Mouse (Mus musculus) intestine, embryonic 16.5 days (tissue): ENCODE data around the gene Slc35b2. TPM values are rescaled to one million over a fixed set of nuclear protein-coding genes. Genes with fewer than 3 reads are reported as not detected.

Experiments used
- ATAC-seq: fragments of 200-750 bp; cut with Nextera tagmentation; 2 replicates; pipeline ENCODE4 v1.8.0; 2017; ENCODE audit warnings: moderate TSS enrichment, moderate library complexity
- H3K27ac ChIP-seq: fragments of 300-500 bp; sonication (generic); 2 replicates; pipeline ENCODE4 v1.5.1; 2014; ENCODE audit warnings: mild to moderate bottlenecking, low read length
- H3K27me3 ChIP-seq: fragments of 300-500 bp; sonication (generic); replicated peaks from 2 replicates; pipeline ENCODE4 v1.6.1; 2014; ENCODE audit warnings: low read length, control low read depth, mixed read lengths; ENCODE audit not compliant: control insufficient read depth, insufficient read depth
- H3K36me3 ChIP-seq: fragments of 300-500 bp; sonication (generic); 2 replicates; pipeline ENCODE4 v1.6.1; 2014; ENCODE audit warnings: low read length, control low read depth; ENCODE audit not compliant: control insufficient read depth, insufficient read depth
- H3K4me1 ChIP-seq: fragments of 300-500 bp; sonication (generic); 2 replicates; pipeline ENCODE4 v1.6.1; 2014; ENCODE audit warnings: low read length, control low read depth, mixed read lengths; ENCODE audit not compliant: control insufficient read depth, insufficient read depth
- H3K4me2 ChIP-seq: fragments of 300-500 bp; sonication (generic); 2 replicates; pipeline ENCODE4 v1.6.1; 2014; ENCODE audit warnings: low read depth, low read length, control low read depth
- H3K4me3 ChIP-seq: fragments of 300-500 bp; sonication (generic); 2 replicates; pipeline ENCODE4 v1.5.1; 2014; ENCODE audit warnings: mild to moderate bottlenecking, low read length
- H3K9ac ChIP-seq: fragments of 300-500 bp; sonication (generic); 2 replicates; pipeline ENCODE4 v1.6.1; 2014; ENCODE audit warnings: low read depth, low read length
- H3K9me3 ChIP-seq: fragments of 300-500 bp; sonication (generic); 2 replicates; pipeline ENCODE4 v1.6.1; 2016; ENCODE audit warnings: low read length, control low read depth; ENCODE audit not compliant: control insufficient read depth
- WGBS: fragments of 180-500 bp; shearing (Covaris S2); extraction: QIAGEN DNeasy Blood & Tissue Kit; methylation state at CpG from one replicate; pipeline ENCODE4 v1.1.7; 2014; 5-methylcytosine and 5-hydroxymethylcytosine counted together
- polyA plus RNA-seq: library from polyadenylated mRNA; unstranded; fragments of >200 nt; fragmentation: Nextera tagmentation; extraction: Ambion mirVana; gene quantifications from 2 replicates; pipeline ENCODE4 v1.2.1, GENCODE M21; 2015

Slc35b2 gene
- polyA plus RNA-seq, 1 experiment from 2014 or later, result 136 TPM

DNA sequence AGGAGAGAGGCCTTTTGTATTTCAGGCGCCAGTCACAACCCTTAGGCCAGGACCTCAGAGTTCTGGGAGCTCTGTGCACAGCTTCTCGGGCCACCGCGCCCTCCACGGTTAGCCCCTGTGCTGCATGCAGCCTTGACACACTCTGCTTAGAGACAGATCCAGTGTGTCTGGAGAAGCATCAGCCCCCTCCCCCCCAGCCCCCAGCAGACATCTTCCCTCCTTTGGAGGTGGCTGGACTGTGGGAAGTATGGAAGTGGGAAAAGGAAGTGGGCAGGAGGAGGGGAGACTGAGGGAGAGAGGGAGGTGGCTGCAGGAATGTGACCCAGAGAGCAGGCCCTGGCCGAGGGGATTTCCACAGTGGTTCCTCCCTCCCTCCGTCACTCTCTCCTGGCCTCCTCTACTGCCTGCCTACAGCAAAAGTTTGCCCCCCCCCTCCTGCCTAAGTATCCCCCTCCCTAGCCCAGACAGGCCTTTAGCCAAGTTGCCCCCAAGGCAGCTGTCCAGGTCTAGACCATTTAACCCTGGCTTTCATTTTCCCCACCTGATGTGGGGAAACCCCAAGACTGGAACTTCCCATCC, 6.3 kb upstream of the Slc35b2 start:
- Histone ChIP-seq H3K4me3 (no peak overlapping the region), H3K4me1 (peaks cover 11% of the 10 kb centered on the region; the same call in 1 of the 2 replicates), H3K27ac (no peak overlapping the region), H3K9me3 (no peaks in the 10 kb centered on the region), H3K27me3 (peaks cover 9% of the 10 kb centered on the region; the same call in 1 of the 2 replicates), H3K36me3 (no peaks in the 10 kb centered on the region), H3K4me2 (0 out of 2 replicates have a peak overlapping the region, but pooled peaks have one; percentile 94), H3K9ac (0 out of 2 replicates have a peak overlapping the region, but pooled peaks have one; percentile 11)
- WGBS, result 86% methylated on average over 5 of the region's 7 CpGs
- ATAC-seq, result no peak

DNA sequence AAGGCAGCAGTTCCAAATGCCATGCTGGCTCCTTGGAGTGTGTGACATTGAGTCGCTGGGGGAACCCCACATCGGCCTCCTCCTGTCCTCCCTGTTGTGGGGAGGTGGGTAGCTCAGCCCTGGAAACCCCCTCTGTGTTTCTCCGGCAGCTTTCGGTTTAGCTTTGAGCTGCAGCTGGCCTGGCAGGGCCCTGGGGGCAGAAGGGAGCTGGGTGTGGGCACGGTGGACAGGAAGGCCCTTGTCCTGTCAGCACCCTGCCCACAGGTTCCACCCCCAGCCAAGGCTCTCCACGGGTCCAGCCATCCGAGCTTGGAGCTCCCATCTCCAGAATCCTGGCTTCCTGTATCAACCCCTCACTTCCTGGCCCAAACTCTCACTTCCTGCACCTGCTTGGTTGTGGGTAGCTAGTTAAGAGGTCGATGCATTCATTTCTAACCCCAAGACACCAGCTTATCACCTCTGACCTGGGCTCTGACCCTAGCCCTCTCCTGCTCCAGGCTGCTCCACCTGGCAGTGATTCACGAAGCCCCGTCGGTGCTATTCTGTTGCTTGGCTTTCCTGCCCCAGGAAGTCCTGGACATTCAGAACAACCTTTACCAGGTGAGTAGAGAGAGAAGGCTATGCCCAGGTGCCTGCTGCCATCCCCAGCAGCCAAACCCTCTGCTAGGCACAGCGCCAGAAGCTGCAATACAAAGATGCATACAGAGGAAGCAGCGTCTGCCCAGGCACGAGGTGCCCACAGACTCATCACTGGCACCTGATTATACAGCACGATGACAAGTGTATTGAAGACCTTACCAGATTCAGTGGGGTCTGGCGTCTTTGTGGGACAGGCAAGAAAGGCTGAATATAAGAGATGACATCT, 5.4 kb upstream of the Slc35b2 start:
- no peak overlapping the region for H3K4me2 ChIP-seq

DNA sequence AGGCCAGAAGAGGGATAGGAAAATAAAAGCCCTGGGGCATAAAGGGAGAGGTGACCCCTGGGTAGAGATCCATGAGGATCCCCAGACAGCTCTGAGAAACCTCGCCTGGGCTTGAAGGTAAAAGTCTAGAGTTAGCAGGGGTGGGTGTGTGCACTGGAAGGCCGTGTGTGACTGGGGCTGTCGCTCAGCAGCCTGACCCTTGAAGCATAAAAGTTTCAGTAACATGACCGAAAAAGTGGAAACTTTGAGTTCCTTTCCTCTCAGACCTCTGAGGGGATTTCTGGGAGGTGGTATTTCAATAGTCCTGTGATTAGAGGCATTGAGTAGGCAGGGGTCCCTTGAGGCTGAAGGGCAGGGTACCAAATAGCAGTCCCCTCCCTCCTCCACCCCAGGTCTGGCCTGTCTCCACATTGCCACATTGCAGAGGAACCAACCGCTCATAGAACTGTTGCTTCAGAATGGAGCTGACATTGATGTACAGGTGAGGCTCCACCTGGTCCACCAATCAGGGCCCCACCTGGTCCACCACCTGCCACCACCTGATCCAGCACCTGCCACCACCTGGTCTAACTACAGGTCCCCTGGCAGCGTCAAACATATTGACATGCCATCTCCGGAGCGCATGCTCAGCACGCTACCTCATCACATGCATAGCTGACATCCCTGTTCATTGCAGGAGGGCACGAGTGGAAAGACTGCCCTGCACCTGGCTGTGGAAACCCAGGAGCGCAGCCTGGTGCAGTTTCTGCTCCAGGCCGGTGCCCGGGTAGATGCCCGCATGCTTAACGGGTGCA, 3.7 kb upstream of the Slc35b2 start:
- ATAC-seq, result no peak
- Histone ChIP-seq H3K27ac (no peak overlapping the region), H3K4me2 (no peak overlapping the region), H3K4me1 (peaks cover 17% of the 10 kb centered on the region), H3K27me3 (peaks cover 9% of the 10 kb centered on the region; the same call in 1 of the 2 replicates), H3K9me3 (no peaks in the 10 kb centered on the region), H3K36me3 (no peaks in the 10 kb centered on the region), H3K4me3 (no peak overlapping the region), H3K9ac (no peak overlapping the region)
- WGBS, result 87% methylated on average over 15 of the region's 15 CpGs

More for the DNA sequence above, 5.4 kb upstream of the Slc35b2 start:
- WGBS, result 70% methylated on average over 16 of the region's 16 CpGs
- H3K27ac ChIP-seq, result no peak overlapping the region
- peaks cover 11% of the 10 kb centered on the region; the same call in 1 of the 2 replicates for H3K4me1 ChIP-seq
- ATAC-seq, result no peak
- no peaks in the 10 kb centered on the region for H3K36me3 ChIP-seq
- H3K4me3 ChIP-seq, result no peak overlapping the region
- H3K9ac ChIP-seq, result 0 out of 2 replicates have a peak overlapping the region, but pooled peaks have one; percentile 10
- H3K9me3 ChIP-seq, result no peaks in the 10 kb centered on the region
- peaks cover 9% of the 10 kb centered on the region; the same call in 1 of the 2 replicates for H3K27me3 ChIP-seq

DNA sequence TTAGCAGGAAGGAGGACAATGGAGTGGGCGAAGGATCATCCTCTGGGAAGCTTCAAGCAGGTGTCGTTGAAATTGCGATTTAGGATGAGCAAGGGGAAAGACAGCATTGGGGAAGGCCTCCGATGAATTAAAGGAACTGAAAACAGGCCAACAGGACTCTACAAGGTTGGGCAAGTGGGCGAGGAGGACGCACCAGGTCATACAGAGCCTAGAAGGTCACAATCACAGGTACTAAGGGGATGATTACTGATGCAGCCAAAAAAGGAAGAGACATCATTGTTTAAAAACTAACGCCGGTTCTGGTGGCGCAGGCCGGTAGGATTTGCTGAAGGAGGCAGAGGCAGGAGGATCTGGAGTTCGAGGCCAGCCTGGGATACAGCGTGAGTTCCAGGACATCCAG, 458 bp upstream of the Slc35b2 start:
- H3K27me3 ChIP-seq, result no peaks in the 10 kb centered on the region
- no peak overlapping the region for H3K4me3 ChIP-seq
- 73% methylated on average over 12 of the region's 12 CpGs for WGBS
- H3K4me2 ChIP-seq, result peak overlapping the region; percentile 89; the same call in 1 of the 2 replicates
- no peaks in the 10 kb centered on the region for H3K9me3 ChIP-seq
- peak overlapping the region; percentile 97; the same call in 1 of the 2 replicates for H3K9ac ChIP-seq
- H3K27ac ChIP-seq, result no peak overlapping the region
- H3K36me3 ChIP-seq, result peaks cover 11% of the 10 kb centered on the region
- H3K4me1 ChIP-seq, result peaks cover 16% of the 10 kb centered on the region
- ATAC-seq, result no peak

DNA sequence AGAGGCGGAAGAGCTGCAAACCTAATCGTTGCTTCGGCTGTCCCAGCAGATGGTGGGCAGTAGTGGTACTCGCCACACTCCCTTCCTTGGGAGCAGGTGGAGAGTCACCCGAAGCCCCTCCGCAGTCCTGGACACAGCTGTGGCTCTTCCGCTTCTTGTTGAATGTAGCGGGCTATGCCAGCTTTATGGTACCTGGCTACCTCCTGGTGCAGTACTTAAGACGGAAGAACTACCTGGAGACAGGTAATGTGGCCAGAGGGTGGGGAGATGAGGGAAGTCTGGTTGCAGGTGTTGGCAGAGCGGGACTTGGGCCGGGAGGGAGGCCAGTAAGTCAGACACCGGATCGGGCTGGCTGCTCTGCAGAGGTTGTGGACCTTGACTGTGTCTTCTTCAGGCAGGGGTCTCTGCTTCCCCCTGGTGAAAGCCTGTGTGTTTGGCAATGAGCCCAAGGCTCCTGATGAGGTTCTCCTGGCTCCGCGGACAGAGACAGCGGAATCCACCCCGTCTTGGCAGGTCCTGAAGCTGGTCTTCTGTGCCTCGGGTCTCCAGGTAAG, 934 bp downstream of the Slc35b2 start:
- peak overlapping the region; percentile 89 for H3K4me2 ChIP-seq
- H3K4me3 ChIP-seq, result peak overlapping the region; percentile 88
- ATAC-seq, result peak; percentile 16
- peaks cover 14% of the 10 kb centered on the region for H3K36me3 ChIP-seq
- H3K27ac ChIP-seq, result peak overlapping the region; percentile 81
- peaks cover 16% of the 10 kb centered on the region for H3K4me1 ChIP-seq
- H3K9me3 ChIP-seq, result no peaks in the 10 kb centered on the region
- 7% methylated on average over 18 of the region's 18 CpGs for WGBS
- H3K9ac ChIP-seq, result peak overlapping the region; percentile 97
- no peaks in the 10 kb centered on the region for H3K27me3 ChIP-seq

DNA sequence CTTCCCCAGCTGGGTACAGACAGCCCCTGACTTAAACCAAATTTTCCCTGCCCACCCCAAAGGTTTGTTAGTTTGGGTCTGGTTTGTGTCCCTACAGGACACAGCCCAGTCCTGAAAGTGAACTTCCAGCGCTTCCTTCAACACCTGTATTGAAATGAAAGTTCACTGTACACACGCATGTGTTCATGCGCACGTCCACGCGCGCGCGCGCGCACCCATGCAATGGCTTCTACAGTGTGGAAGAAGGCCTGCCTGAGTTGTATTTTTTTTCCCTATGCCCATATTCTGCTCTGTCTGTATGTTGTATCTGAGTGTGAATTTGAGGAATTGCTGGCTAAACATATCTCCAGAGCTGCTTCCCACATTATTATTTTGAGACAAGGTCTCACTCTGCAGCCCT, 1.4 kb downstream of the Slc35b2 start:
- Histone ChIP-seq H3K36me3 (peaks cover 18% of the 10 kb centered on the region), H3K4me1 (peaks cover 17% of the 10 kb centered on the region), H3K27me3 (no peaks in the 10 kb centered on the region), H3K4me2 (peak overlapping the region; percentile 89), H3K9me3 (no peaks in the 10 kb centered on the region), H3K9ac (peak overlapping the region; percentile 97), H3K4me3 (peak overlapping the region; percentile 88), H3K27ac (peak overlapping the region; percentile 81; the same call in 1 of the 2 replicates)
- WGBS, result 89% methylated on average over 11 of the region's 11 CpGs
- ATAC-seq, result no peak

DNA sequence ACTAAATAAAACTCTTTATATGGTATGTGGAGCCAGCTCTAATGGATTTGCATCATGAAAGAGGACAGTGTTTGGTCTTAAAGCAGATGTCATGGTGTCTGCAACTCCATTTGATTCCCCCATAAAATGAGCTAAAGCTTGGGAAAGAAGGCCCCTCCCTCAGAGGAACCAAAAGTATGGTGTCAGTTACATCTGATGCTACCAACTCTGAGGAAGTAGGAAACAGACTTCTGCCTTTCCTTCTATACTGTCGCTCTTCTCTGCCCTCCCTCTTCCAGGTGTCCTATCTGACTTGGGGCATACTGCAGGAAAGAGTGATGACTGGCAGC, 2.3 kb downstream of the Slc35b2 start:
- Histone ChIP-seq H3K9me3 (no peaks in the 10 kb centered on the region), H3K27me3 (no peaks in the 10 kb centered on the region), H3K9ac (no peak overlapping the region), H3K4me3 (no peak overlapping the region), H3K36me3 (peaks cover 27% of the 10 kb centered on the region), H3K27ac (no peak overlapping the region), H3K4me2 (no peak overlapping the region), H3K4me1 (peaks cover 21% of the 10 kb centered on the region)
- no peak for ATAC-seq
- WGBS, result 58% methylated on average over 1 of the region's 1 CpGs

DNA sequence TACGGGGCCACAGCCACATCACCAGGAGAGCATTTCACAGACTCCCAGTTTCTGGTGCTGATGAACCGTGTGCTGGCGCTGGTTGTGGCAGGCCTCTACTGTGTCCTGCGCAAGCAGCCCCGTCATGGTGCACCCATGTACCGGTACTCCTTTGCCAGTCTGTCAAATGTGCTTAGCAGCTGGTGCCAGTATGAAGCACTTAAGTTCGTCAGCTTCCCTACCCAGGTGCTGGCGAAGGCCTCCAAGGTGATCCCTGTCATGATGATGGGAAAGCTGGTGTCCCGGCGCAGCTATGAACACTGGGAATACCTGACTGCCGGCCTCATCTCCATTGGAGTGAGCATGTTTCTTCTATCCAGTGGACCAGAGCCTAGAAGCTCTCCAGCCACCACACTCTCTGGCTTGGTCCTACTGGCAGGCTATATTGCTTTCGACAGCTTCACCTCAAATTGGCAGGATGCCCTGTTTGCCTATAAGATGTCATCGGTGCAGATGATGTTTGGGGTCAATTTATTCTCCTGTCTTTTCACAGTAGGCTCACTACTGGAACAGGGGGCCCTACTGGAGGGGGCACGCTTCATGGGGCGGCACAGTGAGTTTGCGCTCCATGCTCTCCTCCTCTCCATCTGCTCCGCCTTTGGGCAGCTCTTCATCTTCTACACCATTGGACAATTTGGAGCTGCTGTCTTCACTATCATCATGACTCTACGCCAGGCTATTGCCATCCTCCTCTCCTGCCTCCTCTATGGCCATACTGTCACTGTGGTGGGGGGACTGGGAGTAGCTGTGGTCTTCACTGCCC, 2.9 kb downstream of the Slc35b2 start:
- Histone ChIP-seq H3K27me3 (no peaks in the 10 kb centered on the region), H3K4me1 (peaks cover 27% of the 10 kb centered on the region), H3K9me3 (no peaks in the 10 kb centered on the region), H3K36me3 (peaks cover 30% of the 10 kb centered on the region), H3K4me2 (no peak overlapping the region), H3K27ac (no peak overlapping the region), H3K9ac (no peak overlapping the region), H3K4me3 (no peak overlapping the region)
- 56% methylated on average over 18 of the region's 18 CpGs for WGBS
- no peak for ATAC-seq
